ENCODE assay signal across 6 mouse cellular contexts in the genomic region with DNA sequence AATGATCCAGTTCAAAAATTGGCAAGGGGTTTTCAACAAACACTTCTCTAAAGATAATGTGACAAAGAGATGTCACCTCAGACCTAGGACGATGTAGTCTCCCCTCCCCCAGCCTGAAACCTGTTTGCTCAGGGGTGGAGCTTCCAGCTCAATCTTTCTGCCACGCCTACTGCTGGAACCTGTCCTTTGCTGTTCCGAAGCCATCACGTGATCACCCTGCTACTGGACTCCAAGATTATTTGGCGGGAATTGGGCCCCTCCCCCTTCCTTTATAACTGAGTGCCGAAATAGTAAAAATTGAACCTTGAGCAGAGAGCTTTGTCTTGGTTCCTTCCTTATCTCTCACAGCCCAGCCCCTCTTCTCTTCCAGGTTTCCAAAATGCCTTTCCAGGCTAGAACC. TPM values are rescaled to one million over a fixed set of nuclear protein-coding genes. Genes with fewer than 3 reads are reported as not detected.
"Had no signal": no experiment of that assay in that cellular context is flagged by ENCODE, and none has a peak within 500 bp of the region (broad histone marks: within the 10 kb centered on the region; RNA-seq: fewer than 3 reads in every experiment).

No protein-coding gene starts in this region.

RNA-seq across cellular contexts. Expression of a gene that starts 28.3 kb away (rescaled TPM):
- total RNA-seq: neutrophil, adult 5-6 weeks had no signal
- polyA plus RNA-seq: neural tube, embryonic 14.5 days; neural tube, embryonic 15.5 days; small intestine, adult 2 months; spleen, adult 2 months; stomach, embryonic 15.5 days had no signal
